Mouse (Mus musculus) cerebellum, adult 2 months (tissue): ENCODE results near the gene Tmed1.
"Not testable (repeated sequence)": the region's sequence is repeated elsewhere in the genome, so short reads cannot be mapped to it uniquely, and the experiment has no call there.

ENCODE experiments used
- CTCF ChIP-seq: fragments of 200-500 bp; IDR thresholded peaks from 2 replicates; pipeline ENCODE4 v1.5.1; 2011; ENCODE audit warnings: low read depth, mild to moderate bottlenecking, control low read depth, low read length, moderate library complexity, borderline replicate concordance; ENCODE audit not compliant: insufficient read depth
- POLR2A ChIP-seq: fragments of 200-500 bp; IDR thresholded peaks from 2 replicates; pipeline ENCODE4 v1.6.1; 2011; ENCODE audit warnings: low read length, control low read depth, borderline replicate concordance; ENCODE audit not compliant: insufficient read depth

DNA sequence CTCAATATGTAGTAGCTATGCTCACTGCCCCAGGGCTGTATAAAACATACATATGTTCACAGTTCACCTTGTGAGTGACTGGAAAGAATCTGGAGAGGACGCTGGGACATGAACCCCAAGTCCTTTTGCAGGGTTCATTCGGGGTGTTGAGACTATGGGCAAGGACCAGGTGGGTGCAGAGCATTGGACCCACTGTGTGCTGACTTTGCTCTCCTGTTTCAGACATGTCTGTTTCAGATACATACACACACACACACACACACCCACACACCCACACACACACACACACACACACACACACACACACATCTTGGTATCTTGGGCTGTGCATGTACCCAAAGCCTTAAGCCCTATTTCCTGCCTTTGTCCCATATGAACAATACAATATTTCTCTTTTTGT is 31.9 kb upstream of the Tmed1 start:
- not testable (repeated sequence) for TF ChIP-seq POLR2A, CTCF
